ENCODE assay signal across 11 mouse cellular contexts in the genomic region with DNA sequence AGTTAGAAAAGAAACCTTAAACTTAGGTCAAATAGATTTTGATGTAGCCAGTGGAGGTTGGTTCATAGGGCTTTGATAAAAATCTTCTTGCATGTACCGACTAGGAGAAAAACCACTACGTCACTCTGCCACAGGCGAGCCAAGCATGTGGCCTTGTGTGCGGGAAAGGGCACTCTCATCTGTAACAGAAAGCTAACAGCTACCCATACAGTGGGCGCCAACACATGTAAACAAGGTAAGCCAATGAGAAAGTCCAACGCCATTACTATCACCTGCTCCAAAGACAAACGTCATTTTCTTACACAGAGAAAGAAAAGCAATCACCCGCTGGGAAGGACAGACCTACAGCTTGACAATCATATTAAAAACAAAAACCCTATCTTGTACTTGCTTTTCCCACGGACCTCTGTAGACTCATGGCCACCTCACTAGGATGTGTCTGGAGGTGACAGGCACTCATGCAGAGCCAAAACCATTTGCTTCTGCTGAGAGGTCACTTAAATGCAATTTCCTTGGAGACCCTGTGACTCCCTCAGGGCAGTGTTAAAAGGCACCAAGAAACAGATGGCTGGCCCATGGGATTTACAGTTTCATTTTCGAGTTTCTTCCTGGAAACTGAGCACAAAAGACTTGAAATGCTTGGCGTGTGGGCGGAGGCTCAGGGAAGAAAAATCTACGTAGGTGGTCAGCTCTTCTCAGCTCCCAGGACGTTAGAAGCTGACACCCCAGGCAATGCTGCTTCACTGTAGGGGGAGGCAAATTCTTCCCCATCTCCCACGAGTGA.
A peak's percentile ranks its signal among the peaks of the same experiment; 100 is the strongest.
DNase-seq lines count a peak whose midpoint lies in the region; ATAC-seq and TF ChIP-seq lines count a peak whose summit lies in the region.
"Had no signal": no experiment of that assay in that cellular context is flagged by ENCODE, and none has a peak within 500 bp of the region (broad histone marks: within the 10 kb centered on the region; RNA-seq: fewer than 3 reads in every experiment).

No protein-coding gene starts in this region.

- 0 out of 2 replicates have a peak overlapping the region, but pooled peaks have one; percentile 30 for H3K27ac ChIP-seq in hindbrain, embryonic 13.5 days
- no peak overlapping the region for H3K27ac ChIP-seq in hindbrain, embryonic 12.5 days
- peak overlapping the region; percentile 46 for H3K27ac ChIP-seq in ES-Bruce4 (ENCODE audit: insufficient read depth, low read length)
- H3K27ac ChIP-seq in forebrain, embryonic 13.5 days: no peak overlapping the region
- no peak overlapping the region for H3K27ac ChIP-seq in forebrain, embryonic 10.5 days

- H3K36me3 ChIP-seq in hindbrain, embryonic 13.5 days: peaks cover 67% of the 10 kb centered on the region
- peaks cover 78% of the 10 kb centered on the region for H3K36me3 ChIP-seq in hindbrain, embryonic 12.5 days
- H3K36me3 ChIP-seq in ES-Bruce4 (ENCODE audit: control insufficient read depth, insufficient read depth, low read length, poor library complexity, severe bottlenecking): no peaks in the 10 kb centered on the region
- H3K36me3 ChIP-seq in forebrain, embryonic 13.5 days (ENCODE audit: poor library complexity, severe bottlenecking): peaks cover 89% of the 10 kb centered on the region
- peaks cover 98% of the 10 kb centered on the region for H3K36me3 ChIP-seq in forebrain, embryonic 10.5 days (replicated peaks)

- no peak overlapping the region for H3K9ac ChIP-seq in hindbrain, embryonic 13.5 days
- H3K9ac ChIP-seq in hindbrain, embryonic 12.5 days: no peak overlapping the region
- no peak overlapping the region for H3K9ac ChIP-seq in ES-Bruce4 (ENCODE audit: low read depth, poor library complexity, severe bottlenecking)
- H3K9ac ChIP-seq in forebrain, embryonic 13.5 days: no peak overlapping the region

- H3K4me1 ChIP-seq in hindbrain, embryonic 13.5 days (replicated peaks): peaks cover 4% of the 10 kb centered on the region; the same call in 1 of the 2 replicates
- H3K4me1 ChIP-seq in hindbrain, embryonic 12.5 days: no peaks in the 10 kb centered on the region
- H3K4me1 ChIP-seq in ES-Bruce4 (ENCODE audit: control insufficient read depth, insufficient read depth, low read length): peaks cover 2% of the 10 kb centered on the region
- H3K4me1 ChIP-seq in forebrain, embryonic 13.5 days: no peaks in the 10 kb centered on the region
- H3K4me1 ChIP-seq in forebrain, embryonic 10.5 days: peaks cover 6% of the 10 kb centered on the region

- TF ChIP-seq POLR2A in ES-Bruce4 (IDR thresholded peaks at IDR 0.05; ENCODE audit: insufficient read depth, low read length): no peak

- no peak for TF ChIP-seq CTCF in ES-Bruce4 (IDR thresholded peaks at IDR 0.05; ENCODE audit: low read depth, low read length)

- DNase-seq in adrenal gland, postnatal 36 days: peak; percentile 57 to 68
- DNase-seq in left cerebral cortex, postnatal 25 days (ENCODE audit: low spot score in 2 of 2): peak; percentile 57 to 83
- DNase-seq in natural killer cell, adult 2 months (ENCODE audit: low spot score in 2 of 2): no peak
- DNase-seq in forebrain, embryonic 10.5 days (ENCODE audit: extremely low spot score, low spot score): no peak
- DNase-seq: gastrocnemius, postnatal 25 days; heart, postnatal 4 days; layer of hippocampus, postnatal 36 days had no signal

- H3K4me2 ChIP-seq in hindbrain, embryonic 13.5 days: no peak overlapping the region
- H3K4me2 ChIP-seq in hindbrain, embryonic 12.5 days (replicated peaks): no peak overlapping the region
- H3K4me2 ChIP-seq in forebrain, embryonic 13.5 days: no peak overlapping the region

- intact Hi-C loops in left cerebral cortex, postnatal 25 days (cut with DNase I): no loop called here

- ATAC-seq in hindbrain, embryonic 13.5 days (ENCODE audit: low FRiP score): no peak
- ATAC-seq in hindbrain, embryonic 12.5 days (ENCODE audit: low FRiP score): no peak
- no peak for ATAC-seq in forebrain, embryonic 13.5 days

- H3K27me3 ChIP-seq in hindbrain, embryonic 13.5 days: no peaks in the 10 kb centered on the region
- H3K27me3 ChIP-seq in hindbrain, embryonic 12.5 days: no peaks in the 10 kb centered on the region
- no peaks in the 10 kb centered on the region for H3K27me3 ChIP-seq in ES-Bruce4 (ENCODE audit: control insufficient read depth, insufficient read depth, low read length, poor library complexity, severe bottlenecking)
- no peaks in the 10 kb centered on the region for H3K27me3 ChIP-seq in forebrain, embryonic 13.5 days
- H3K27me3 ChIP-seq in forebrain, embryonic 10.5 days (ENCODE audit: poor library complexity, severe bottlenecking): no peaks in the 10 kb centered on the region

- TF ChIP-seq EP300 in ES-Bruce4 (IDR thresholded peaks at IDR 0.05; ENCODE audit: insufficient read depth, low read depth, low read length): no peak

- no peak overlapping the region for H3K4me3 ChIP-seq in hindbrain, embryonic 13.5 days
- H3K4me3 ChIP-seq in hindbrain, embryonic 12.5 days: no peak overlapping the region
- no peak overlapping the region for H3K4me3 ChIP-seq in ES-Bruce4 (ENCODE audit: low read depth, low read length)
- no peak overlapping the region for H3K4me3 ChIP-seq in forebrain, embryonic 13.5 days
- no peak overlapping the region for H3K4me3 ChIP-seq in forebrain, embryonic 10.5 days

- 68% methylated on average over 15 of the region's 15 CpGs for WGBS in hindbrain, embryonic 13.5 days
- WGBS in hindbrain, embryonic 12.5 days: 67% methylated on average over 15 of the region's 15 CpGs
- 74% methylated on average over 15 of the region's 15 CpGs for WGBS in forebrain, embryonic 13.5 days
- 82% methylated on average over 15 of the region's 15 CpGs for whole genome bisulfite sequencing in forebrain, embryonic 10.5 days

- H3K9me3 ChIP-seq in hindbrain, embryonic 13.5 days: no peaks in the 10 kb centered on the region
- H3K9me3 ChIP-seq in hindbrain, embryonic 12.5 days (replicated peaks): no peaks in the 10 kb centered on the region
- H3K9me3 ChIP-seq in ES-Bruce4 (replicated peaks; ENCODE audit: control insufficient read depth, insufficient read depth, low read length, poor library complexity, severe bottlenecking): no peaks in the 10 kb centered on the region
- H3K9me3 ChIP-seq in forebrain, embryonic 13.5 days (replicated peaks): no peaks in the 10 kb centered on the region
- no peaks in the 10 kb centered on the region for H3K9me3 ChIP-seq in forebrain, embryonic 10.5 days

Comparison
In these comparisons a context has a peak if more than half of its experiments do, and no peak if none do; other contexts are left out.
1. H3K27ac ChIP-seq: peak in hindbrain, embryonic 13.5 days (single experiment) and ES-Bruce4 (single experiment); none in hindbrain, embryonic 12.5 days (single experiment), forebrain, embryonic 13.5 days (single experiment) and forebrain, embryonic 10.5 days (single experiment).
2. DNase-seq: peak in adrenal gland, postnatal 36 days (2 of 2) and left cerebral cortex, postnatal 25 days (2 of 2); none in natural killer cell, adult 2 months (0 of 2) and forebrain, embryonic 10.5 days (single experiment).